Mouse (Mus musculus): Measurements from ENCODE around the gene Ccnf. TPM values are rescaled to one million over a fixed set of nuclear protein-coding genes. Genes with fewer than 3 reads are reported as not detected.
A peak's percentile ranks its signal among the peaks of the same experiment; 100 is the strongest.

Ccnf gene
- total and polyA plus RNA-seq, 3 experiments = 34.5 to 73.9 TPM; not detected in 1

GRCm38 (mm10) chr17:24251320-24252069 lies at the start of gene Ccnf (continued):
- TF ChIP-seq EP300 (IDR thresholded peaks at IDR 0.05; ENCODE audit: low read depth in 1 of 2, low read length in 2 of 2) = no peak
- TF ChIP-seq ZKSCAN1 (IDR thresholded peaks at IDR 0.05; ENCODE audit: low read depth, low read length) = no peak
- peak; percentile 85; the same call in 1 of the 2 replicates for TF ChIP-seq E2F4 (IDR thresholded peaks at IDR 0.05; ENCODE audit: borderline replicate concordance, low read depth, low read length)

GRCm38 (mm10) chr17:24300651-24301050 lies 49.4 kb upstream of the Ccnf start:
- TF ChIP-seq UBTF (IDR thresholded peaks at IDR 0.05; ENCODE audit: borderline replicate concordance, insufficient read depth, low read depth, low read length) (no peak), TCF12 (IDR thresholded peaks at IDR 0.05; ENCODE audit: low read depth, low read length) (no peak), SMC3 (IDR thresholded peaks at IDR 0.05; ENCODE audit: low read depth, low read length) (no peak), BHLHE40 (IDR thresholded peaks at IDR 0.05; ENCODE audit: borderline replicate concordance, low read depth, low read length) (no peak), HCFC1 (IDR thresholded peaks at IDR 0.05; ENCODE audit: low read depth, low read length) (no peak), ZNF384 (IDR thresholded peaks at IDR 0.05; ENCODE audit: low read depth, low read length) (no peak), ELF1 (IDR thresholded peaks at IDR 0.05; ENCODE audit: low read depth, low read length) (no peak), USF1 (IDR thresholded peaks at IDR 0.05; ENCODE audit: low read depth, low read length) (no peak), ZKSCAN1 (IDR thresholded peaks at IDR 0.05; ENCODE audit: low read depth, low read length) (no peak), CTCF (IDR thresholded peaks at IDR 0.05 in 2 of 3, conservative IDR thresholded peaks at IDR 0.05 in 1 of 3; ENCODE audit: control insufficient read depth in 1 of 3, insufficient read depth in 1 of 3, low read depth in 2 of 3, low read length in 3 of 3, poor library complexity in 1 of 3, severe bottlenecking in 1 of 3) (no peak), RAD21 (IDR thresholded peaks at IDR 0.05; ENCODE audit: low read depth, low read length) (no peak), USF2 (IDR thresholded peaks at IDR 0.05; ENCODE audit: borderline replicate concordance in 1 of 2, insufficient read depth in 1 of 2, low read depth in 1 of 2, low read length in 2 of 2) (no peak), RCOR1 (IDR thresholded peaks at IDR 0.05; ENCODE audit: low read depth, low read length) (no peak), NRF1 (IDR thresholded peaks at IDR 0.05; ENCODE audit: insufficient read depth, low read depth, low read length, poor library complexity, severe bottlenecking) (no peak), ZMIZ1 (IDR thresholded peaks at IDR 0.05; ENCODE audit: low read depth, low read length) (no peak), MYB (IDR thresholded peaks at IDR 0.05; ENCODE audit: low read depth, low read length) (no peak), POLR2AphosphoS2 (IDR thresholded peaks at IDR 0.05; ENCODE audit: low read length) (no peak)
- Histone ChIP-seq H3K36me3 (ENCODE audit: control insufficient read depth in 1 of 2, insufficient read depth in 2 of 2, low read length in 2 of 2) (no peaks in the 10 kb centered on the region), H3K27ac (ENCODE audit: control insufficient read depth, low read depth, low read length) (no peak overlapping the region), H3K79me2 (ENCODE audit: control insufficient read depth, insufficient read depth, low read length, poor library complexity) (no peaks in the 10 kb centered on the region), H3K9me3 (replicated peaks; ENCODE audit: insufficient read depth, low read length) (no peaks in the 10 kb centered on the region), H3K9ac (ENCODE audit: control insufficient read depth, low read depth, low read length, poor library complexity, severe bottlenecking) (no peak overlapping the region), H3K4me1 (ENCODE audit: control insufficient read depth in 1 of 2, insufficient read depth in 2 of 2, low read length in 2 of 2) (no peaks in the 10 kb centered on the region), H3K27me3 (ENCODE audit: control insufficient read depth in 1 of 2, insufficient read depth in 2 of 2, low read length in 2 of 2) (no peaks in the 10 kb centered on the region; a peak in 2 of 4 replicates), H3K4me3 (ENCODE audit: control insufficient read depth in 1 of 2, insufficient read depth in 1 of 2, low read depth in 2 of 2, low read length in 2 of 2) (no peak overlapping the region)
- DNase-seq (ENCODE audit: low read depth, low spot score) = no peak
